Mouse (Mus musculus) kidney, postnatal 0 days (tissue): Measurements from ENCODE around the gene Atp8b3. TPM values are rescaled to one million over a fixed set of nuclear protein-coding genes. Genes with fewer than 3 reads are reported as not detected.

Source experiments
- ATAC-seq: fragments of 200-750 bp; cut with Nextera tagmentation; replicated peaks from 2 replicates; pipeline ENCODE4 v1.8.0; 2017; ENCODE audit warnings: low read depth, moderate number of reproducible peaks, moderate TSS enrichment, moderate library complexity; ENCODE audit not compliant: low FRiP score
- DNase-seq: peaks from one replicate; pipeline ENCODE4 v3.0.0-alpha.2; 2016; ENCODE audit warnings: low spot score
- H3K27ac ChIP-seq: fragments of 300-500 bp; sonication (generic); 2 replicates; pipeline ENCODE4 v1.5.1; 2014; ENCODE audit warnings: mild to moderate bottlenecking
- H3K27me3 ChIP-seq: fragments of 300-500 bp; sonication (generic); 2 replicates; pipeline ENCODE4 v1.6.1; 2014; ENCODE audit warnings: low read length, mixed read lengths; ENCODE audit not compliant: insufficient read depth
- H3K36me3 ChIP-seq: fragments of 300-500 bp; sonication (generic); 2 replicates; pipeline ENCODE4 v1.6.1; 2014; ENCODE audit warnings: low read length, mixed read lengths; ENCODE audit not compliant: insufficient read depth
- H3K4me1 ChIP-seq: fragments of 300-500 bp; sonication (generic); replicated peaks from 2 replicates; pipeline ENCODE4 v1.6.1; 2014; ENCODE audit warnings: antibody characterized with exemption, low read length, mixed read lengths; ENCODE audit not compliant: insufficient read depth
- H3K4me2 ChIP-seq: fragments of 300-500 bp; sonication (generic); 2 replicates; pipeline ENCODE4 v1.6.1; 2014; ENCODE audit warnings: mild to moderate bottlenecking, low read length, moderate library complexity, mixed read lengths
- H3K4me3 ChIP-seq: fragments of 300-500 bp; sonication (generic); replicated peaks from 2 replicates; pipeline ENCODE4 v1.5.1; 2014; ENCODE audit warnings: low read depth, low read length
- H3K9ac ChIP-seq: fragments of 300-500 bp; sonication (generic); 2 replicates; pipeline ENCODE4 v1.6.1; 2014; ENCODE audit warnings: low read depth, low read length
- H3K9me3 ChIP-seq: fragments of 300-500 bp; sonication (generic); replicated peaks from 2 replicates; pipeline ENCODE4 v1.6.1; 2016; ENCODE audit warnings: low read length, inconsistent platforms, mixed read lengths
- CTCF ChIP-seq: IDR thresholded peaks from 2 replicates; pipeline ENCODE4 v1.5.1; 2016; ENCODE audit warnings: antibody characterized with exemption, low read depth, mild to moderate bottlenecking, moderate library complexity
- WGBS: fragments of 180-500 bp; shearing (Covaris S2); extraction: QIAGEN DNeasy Blood & Tissue Kit; methylation state at CpG from one replicate; pipeline ENCODE4 v1.1.7; 2014; 5-methylcytosine and 5-hydroxymethylcytosine counted together
- polyA plus RNA-seq: library from polyadenylated mRNA; unstranded; fragments of >200 nt; fragmentation: Nextera tagmentation; extraction: Ambion mirVana; gene quantifications from 2 replicates; pipeline ENCODE4 v1.2.1, GENCODE M21; 2015

Gene Atp8b3
- polyA plus RNA-seq, 1 experiment from 2014 or later, result 0.16 TPM

GRCm38 (mm10) chr10:80570419-80570818 lies 31.5 kb upstream of the Atp8b3 start:
- DNase-seq, result no peak
- H3K4me3 ChIP-seq, result no peak overlapping the region

GRCm38 (mm10) chr10:80569664-80570066 lies 30.7 kb upstream of the Atp8b3 start:
- H3K27me3 ChIP-seq, result no peaks in the 10 kb centered on the region
- H3K4me3 ChIP-seq, result no peak overlapping the region
- TF ChIP-seq CTCF, result no peak
- H3K9me3 ChIP-seq, result no peaks in the 10 kb centered on the region
- peaks cover 5% of the 10 kb centered on the region; the same call in 1 of the 2 replicates for H3K36me3 ChIP-seq
- ATAC-seq (peak; percentile 41), DNase-seq (peak; percentile 82)
- peak overlapping the region; percentile 37 for H3K4me2 ChIP-seq
- H3K4me1 ChIP-seq, result peaks cover 19% of the 10 kb centered on the region
- peak overlapping the region; percentile 19; the same call in 1 of the 2 replicates for H3K27ac ChIP-seq
- H3K9ac ChIP-seq, result no peak overlapping the region
- whole genome bisulfite sequencing, result 33% methylated on average over 10 of the region's 10 CpGs

More at GRCm38 (mm10) chr10:80570419-80570818, 31.5 kb upstream of the Atp8b3 start:
- peak overlapping the region; percentile 52; the same call in 1 of the 2 replicates for H3K9ac ChIP-seq
- H3K9me3 ChIP-seq, result no peaks in the 10 kb centered on the region
- peak overlapping the region; percentile 54; the same call in 1 of the 2 replicates for H3K27ac ChIP-seq
- peaks cover 5% of the 10 kb centered on the region; the same call in 1 of the 2 replicates for H3K36me3 ChIP-seq
- H3K4me2 ChIP-seq, result peak overlapping the region; percentile 41; the same call in 1 of the 2 replicates
- ATAC-seq, result no peak
- peaks cover 19% of the 10 kb centered on the region for H3K4me1 ChIP-seq
- 87% methylated on average over 10 of the region's 10 CpGs for WGBS
- no peaks in the 10 kb centered on the region for H3K27me3 ChIP-seq
- TF ChIP-seq CTCF, result no peak

DNA sequence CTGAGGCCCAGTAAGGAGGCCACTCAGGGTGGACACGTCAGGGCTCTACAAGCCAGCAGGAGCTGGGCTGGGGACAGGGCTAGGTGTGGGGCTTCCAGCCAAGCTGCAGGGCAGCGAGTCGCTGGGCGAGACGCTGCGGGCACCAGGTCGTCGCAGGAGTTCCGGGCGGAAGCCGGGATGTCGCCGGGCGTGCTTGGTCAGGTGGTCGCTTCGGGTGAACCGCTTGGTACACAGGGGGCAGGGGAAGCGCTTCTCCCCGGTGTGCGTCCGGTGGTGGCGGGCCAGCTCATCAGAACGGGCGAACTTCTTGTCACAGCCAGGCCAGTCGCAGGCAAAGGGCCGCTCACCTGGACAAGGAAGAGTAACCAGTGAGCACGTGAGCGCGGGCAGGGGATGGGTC lies 30.0 kb upstream of the Atp8b3 start:
- no peaks in the 10 kb centered on the region for H3K27me3 ChIP-seq
- H3K4me3 ChIP-seq, result no peak overlapping the region
- H3K27ac ChIP-seq, result no peak overlapping the region
- no peaks in the 10 kb centered on the region for H3K9me3 ChIP-seq
- no peak overlapping the region for H3K9ac ChIP-seq
- peaks cover 19% of the 10 kb centered on the region for H3K4me1 ChIP-seq
- no peak for TF ChIP-seq CTCF
- peaks cover 5% of the 10 kb centered on the region; the same call in 1 of the 2 replicates for H3K36me3 ChIP-seq
- 89% methylated on average over 29 of the region's 29 CpGs for WGBS
- ATAC-seq (no peak), DNase-seq (no peak)
- H3K4me2 ChIP-seq, result no peak overlapping the region

DNA sequence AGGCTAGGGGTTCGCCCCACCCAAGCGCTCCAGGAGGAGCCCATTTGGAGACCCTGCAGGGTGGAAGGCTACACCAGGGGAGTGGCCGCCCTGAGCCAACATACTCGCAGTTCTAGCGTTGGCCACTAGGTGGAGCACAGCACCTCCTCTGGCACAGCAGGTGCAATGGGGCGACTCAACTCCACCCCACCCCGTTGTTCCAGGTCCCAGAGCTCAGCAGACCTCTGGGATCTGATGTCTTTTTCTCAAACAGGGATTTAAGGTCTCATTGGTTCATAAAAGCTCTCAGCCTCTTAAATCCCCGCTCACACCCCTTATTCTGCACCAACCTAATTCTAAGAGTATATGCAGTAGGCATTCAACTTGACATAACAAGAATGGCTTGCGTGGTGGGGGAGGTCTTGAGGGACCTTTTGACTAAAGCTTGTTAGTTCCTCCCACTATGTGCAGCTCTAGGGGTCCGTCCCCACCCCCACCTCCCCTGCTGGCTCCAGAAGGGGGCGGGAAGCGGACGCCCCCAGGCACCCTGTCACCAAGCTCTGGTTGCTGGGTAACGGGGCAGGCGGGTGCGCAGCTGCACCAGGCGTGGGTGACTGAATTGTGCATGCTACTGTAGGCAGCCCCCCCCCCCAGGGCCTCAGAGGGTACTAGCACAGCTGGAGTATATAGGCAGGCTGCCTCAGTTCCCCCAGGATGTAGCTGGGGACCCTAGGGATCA lies 27.6 kb upstream of the Atp8b3 start:
- Histone ChIP-seq H3K9me3 (no peaks in the 10 kb centered on the region), H3K27ac (no peak overlapping the region), H3K4me3 (no peak overlapping the region), H3K4me2 (no peak overlapping the region), H3K36me3 (peaks cover 5% of the 10 kb centered on the region; the same call in 1 of the 2 replicates), H3K4me1 (peaks cover 19% of the 10 kb centered on the region), H3K9ac (no peak overlapping the region), H3K27me3 (no peaks in the 10 kb centered on the region)
- ATAC-seq (no peak; the same call in 1 of the 2 replicates), DNase-seq (peak; percentile 87)
- TF ChIP-seq CTCF, result peak; percentile 89
- WGBS, result 26% methylated on average over 17 of the region's 17 CpGs

DNA sequence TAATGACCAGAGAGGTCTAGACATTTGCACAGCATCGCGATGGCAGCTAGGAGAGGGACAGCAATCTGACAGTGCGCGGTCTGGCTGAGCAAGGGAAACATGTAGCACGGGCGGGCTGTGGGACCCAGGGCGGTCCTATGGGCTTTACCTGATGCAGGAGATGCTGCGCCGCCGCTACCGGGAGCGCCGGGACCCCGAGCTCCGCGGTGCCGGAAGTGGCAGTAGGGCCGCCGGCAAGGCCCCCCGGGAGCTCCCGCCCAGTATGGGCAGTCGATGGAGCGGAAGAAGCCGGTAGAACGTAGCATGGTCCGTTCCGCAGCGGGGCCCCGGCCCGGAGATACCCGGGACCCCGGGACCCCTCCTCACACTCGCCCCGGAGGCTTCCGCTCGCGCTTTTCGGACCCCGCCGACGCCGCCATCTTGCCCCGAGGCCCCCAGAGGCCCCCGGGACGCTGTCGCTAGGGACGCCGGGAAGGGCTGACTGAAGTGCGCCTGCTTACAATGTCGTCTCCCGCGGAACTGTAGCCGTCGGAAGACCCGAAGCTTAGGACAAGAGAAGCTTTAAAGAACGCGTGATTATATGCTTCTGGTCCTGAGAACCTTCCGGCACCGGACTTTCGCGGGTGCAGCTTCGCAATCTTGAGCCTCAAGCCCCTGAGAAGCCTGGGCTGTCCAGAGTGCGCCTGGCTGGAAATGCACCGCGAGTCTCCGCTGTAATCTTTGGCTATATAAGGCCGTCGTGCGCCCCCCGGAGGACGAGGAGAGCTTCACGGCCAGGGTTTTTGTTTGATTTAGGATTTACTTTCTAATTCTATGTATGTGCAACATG lies 22.4 kb upstream of the Atp8b3 start, which contains the start of gene Rexo1:
Gene Rexo1, minus strand, starts transcription at position 445 of the 829 bp plus-strand sequence.
- Histone ChIP-seq H3K4me3 (peak within 1 kb of the TSS; percentile 85), H3K27me3 (no peaks in the 10 kb centered on the region), H3K9me3 (no peaks in the 10 kb centered on the region), H3K9ac (peak within 1 kb of the TSS; percentile 98), H3K4me1 (peaks cover 15% of the 10 kb centered on the region), H3K36me3 (no peaks in the 10 kb centered on the region), H3K27ac (peak within 1 kb of the TSS; percentile 89), H3K4me2 (peak within 1 kb of the TSS; percentile 89)
- WGBS, result under 1% methylated on average over 57 of the region's 72 CpGs
- TF ChIP-seq CTCF, result peak; percentile 82
- peak; percentile 72 for ATAC-seq
- DNase-seq, result peak; percentile 98

DNA sequence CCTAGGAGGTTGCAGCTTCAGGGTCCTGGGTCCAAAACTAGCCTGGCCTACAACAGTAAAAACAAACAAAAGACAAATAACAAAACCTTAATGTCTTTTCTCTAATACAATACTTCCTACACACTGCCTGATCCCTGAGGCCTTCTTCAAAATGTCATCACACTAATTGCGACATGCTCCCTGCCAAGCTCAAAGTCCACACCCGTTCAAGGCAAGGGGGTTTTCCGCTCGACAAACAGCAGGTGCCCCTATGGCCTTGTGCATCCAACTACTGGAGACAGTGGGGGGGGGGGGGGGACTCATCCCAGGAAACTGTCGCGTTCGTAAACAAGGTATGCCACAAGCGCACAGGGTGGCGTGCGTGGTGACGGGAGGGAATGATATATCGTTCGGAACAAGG lies 21.7 kb upstream of the Atp8b3 start:
- no peak for TF ChIP-seq CTCF
- peaks cover 15% of the 10 kb centered on the region for H3K4me1 ChIP-seq
- no peaks in the 10 kb centered on the region for H3K36me3 ChIP-seq
- WGBS, result under 1% methylated on average over 13 of the region's 13 CpGs
- H3K27ac ChIP-seq, result peak overlapping the region; percentile 89
- H3K4me2 ChIP-seq, result peak overlapping the region; percentile 89
- DNase-seq (no peak), ATAC-seq (no peak)
- peak overlapping the region; percentile 85 for H3K4me3 ChIP-seq
- peak overlapping the region; percentile 98 for H3K9ac ChIP-seq
- H3K9me3 ChIP-seq, result no peaks in the 10 kb centered on the region
- H3K27me3 ChIP-seq, result no peaks in the 10 kb centered on the region
